Mouse (Mus musculus): Measurements from ENCODE around the gene Pdzd7. TPM values are rescaled to one million over a fixed set of nuclear protein-coding genes. Genes with fewer than 3 reads are reported as not detected.

Pdzd7 gene
- polyA plus RNA-seq, 1 experiment from 2014 or later, result 0.62 TPM

GRCm38 (mm10) chr19:45020348-45020747 is 25.2 kb downstream of the Pdzd7 start:
- Histone ChIP-seq H3K4me3 (ENCODE audit: low read depth, low read length) (no peak overlapping the region), H3K9ac (ENCODE audit: low read depth, low read length) (no peak overlapping the region)
- WGBS, result 75% methylated on average over 6 of the region's 6 CpGs

GRCm38 (mm10) chr19:45018351-45018831 is 27.1 kb downstream of the Pdzd7 start:
- Histone ChIP-seq H3K4me1 (replicated peaks; ENCODE audit: control insufficient read depth, insufficient read depth, low read length) (peaks cover 16% of the 10 kb centered on the region), H3K36me3 (ENCODE audit: control insufficient read depth, insufficient read depth, low read length) (peaks cover 8% of the 10 kb centered on the region; the same call in 1 of the 2 replicates), H3K4me3 (ENCODE audit: low read depth, low read length) (peak overlapping the region; percentile 69), H3K4me2 (replicated peaks; ENCODE audit: low read depth, low read length) (peak overlapping the region; percentile 71), H3K27me3 (ENCODE audit: control insufficient read depth, insufficient read depth, low read length) (no peaks in the 10 kb centered on the region), H3K9me3 (ENCODE audit: control insufficient read depth, low read length) (no peaks in the 10 kb centered on the region), H3K9ac (ENCODE audit: low read depth, low read length) (peak overlapping the region; percentile 91), H3K27ac (ENCODE audit: low read depth, low read length) (peak overlapping the region; percentile 97)
- WGBS, result under 1% methylated on average over 13 of the region's 13 CpGs
- peak; percentile 3; the same call in 1 of the 2 replicates for ATAC-seq (ENCODE audit: low FRiP score)
- peak; percentile 58 for DNase-seq (ENCODE audit: low spot score)

More at GRCm38 (mm10) chr19:45020348-45020747, 25.2 kb downstream of the Pdzd7 start:
- Histone ChIP-seq H3K27me3 (ENCODE audit: control insufficient read depth, insufficient read depth, low read length) (no peaks in the 10 kb centered on the region), H3K4me2 (replicated peaks; ENCODE audit: low read depth, low read length) (no peak overlapping the region), H3K4me1 (replicated peaks; ENCODE audit: control insufficient read depth, insufficient read depth, low read length) (peaks cover 13% of the 10 kb centered on the region), H3K9me3 (ENCODE audit: control insufficient read depth, low read length) (no peaks in the 10 kb centered on the region), H3K36me3 (ENCODE audit: control insufficient read depth, insufficient read depth, low read length) (peaks cover 18% of the 10 kb centered on the region), H3K27ac (ENCODE audit: low read depth, low read length) (no peak overlapping the region)
- no peak for ATAC-seq (ENCODE audit: low FRiP score)
- DNase-seq (ENCODE audit: low spot score), result no peak

DNA sequence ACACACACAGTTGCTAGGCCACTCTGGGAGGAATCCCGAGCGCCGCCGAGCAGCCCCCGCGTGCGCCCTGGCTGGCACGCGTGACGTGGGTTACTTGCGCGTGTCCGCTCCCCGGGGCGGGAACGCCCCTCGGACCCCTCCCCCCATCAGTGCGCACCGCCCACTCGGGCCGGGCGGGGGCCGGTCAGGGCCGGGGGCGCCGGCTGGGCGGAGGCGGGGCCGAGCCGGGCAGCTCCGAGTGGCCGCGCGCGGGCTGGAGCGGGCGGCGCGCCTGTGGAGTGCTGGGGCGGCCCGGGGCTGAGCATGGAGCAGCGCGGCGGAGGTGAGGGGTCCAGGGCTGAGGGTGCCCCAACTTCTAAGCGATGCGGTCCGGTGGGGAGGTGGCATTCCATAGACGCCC is 27.6 kb downstream of the Pdzd7 start:
- H3K4me1 ChIP-seq (replicated peaks; ENCODE audit: control insufficient read depth, insufficient read depth, low read length), result peaks cover 16% of the 10 kb centered on the region
- H3K9me3 ChIP-seq (ENCODE audit: control insufficient read depth, low read length), result no peaks in the 10 kb centered on the region
- peak overlapping the region; percentile 91 for H3K9ac ChIP-seq (ENCODE audit: low read depth, low read length)
- H3K4me3 ChIP-seq (ENCODE audit: low read depth, low read length), result peak overlapping the region; percentile 69
- H3K4me2 ChIP-seq (replicated peaks; ENCODE audit: low read depth, low read length), result peak overlapping the region; percentile 71
- H3K27me3 ChIP-seq (ENCODE audit: control insufficient read depth, insufficient read depth, low read length), result no peaks in the 10 kb centered on the region
- peak; percentile 69 for ATAC-seq (ENCODE audit: low FRiP score)
- H3K36me3 ChIP-seq (ENCODE audit: control insufficient read depth, insufficient read depth, low read length), result 0 out of 2 replicates have a peak, but pooled peaks cover 7% of the 10 kb centered on the region
- 0% methylated on average over 28 of the region's 48 CpGs for WGBS
- H3K27ac ChIP-seq (ENCODE audit: low read depth, low read length), result peak overlapping the region; percentile 97
- DNase-seq (ENCODE audit: low spot score), result peak; percentile 89

GRCm38 (mm10) chr19:45017216-45017771 is 28.2 kb downstream of the Pdzd7 start:
- peak overlapping the region; percentile 69 for H3K4me3 ChIP-seq (ENCODE audit: low read depth, low read length)
- peak overlapping the region; percentile 97 for H3K27ac ChIP-seq (ENCODE audit: low read depth, low read length)
- H3K9me3 ChIP-seq (ENCODE audit: control insufficient read depth, low read length), result no peaks in the 10 kb centered on the region
- peak overlapping the region; percentile 71 for H3K4me2 ChIP-seq (replicated peaks; ENCODE audit: low read depth, low read length)
- no peaks in the 10 kb centered on the region for H3K27me3 ChIP-seq (ENCODE audit: control insufficient read depth, insufficient read depth, low read length)
- WGBS, result 0% methylated on average over 26 of the region's 27 CpGs
- H3K9ac ChIP-seq (ENCODE audit: low read depth, low read length), result peak overlapping the region; percentile 91
- DNase-seq (ENCODE audit: low spot score), result peak; percentile 89
- 0 out of 2 replicates have a peak, but pooled peaks cover 4% of the 10 kb centered on the region for H3K36me3 ChIP-seq (ENCODE audit: control insufficient read depth, insufficient read depth, low read length)
- ATAC-seq (ENCODE audit: low FRiP score), result peak; percentile 80
- H3K4me1 ChIP-seq (replicated peaks; ENCODE audit: control insufficient read depth, insufficient read depth, low read length), result peaks cover 16% of the 10 kb centered on the region

DNA sequence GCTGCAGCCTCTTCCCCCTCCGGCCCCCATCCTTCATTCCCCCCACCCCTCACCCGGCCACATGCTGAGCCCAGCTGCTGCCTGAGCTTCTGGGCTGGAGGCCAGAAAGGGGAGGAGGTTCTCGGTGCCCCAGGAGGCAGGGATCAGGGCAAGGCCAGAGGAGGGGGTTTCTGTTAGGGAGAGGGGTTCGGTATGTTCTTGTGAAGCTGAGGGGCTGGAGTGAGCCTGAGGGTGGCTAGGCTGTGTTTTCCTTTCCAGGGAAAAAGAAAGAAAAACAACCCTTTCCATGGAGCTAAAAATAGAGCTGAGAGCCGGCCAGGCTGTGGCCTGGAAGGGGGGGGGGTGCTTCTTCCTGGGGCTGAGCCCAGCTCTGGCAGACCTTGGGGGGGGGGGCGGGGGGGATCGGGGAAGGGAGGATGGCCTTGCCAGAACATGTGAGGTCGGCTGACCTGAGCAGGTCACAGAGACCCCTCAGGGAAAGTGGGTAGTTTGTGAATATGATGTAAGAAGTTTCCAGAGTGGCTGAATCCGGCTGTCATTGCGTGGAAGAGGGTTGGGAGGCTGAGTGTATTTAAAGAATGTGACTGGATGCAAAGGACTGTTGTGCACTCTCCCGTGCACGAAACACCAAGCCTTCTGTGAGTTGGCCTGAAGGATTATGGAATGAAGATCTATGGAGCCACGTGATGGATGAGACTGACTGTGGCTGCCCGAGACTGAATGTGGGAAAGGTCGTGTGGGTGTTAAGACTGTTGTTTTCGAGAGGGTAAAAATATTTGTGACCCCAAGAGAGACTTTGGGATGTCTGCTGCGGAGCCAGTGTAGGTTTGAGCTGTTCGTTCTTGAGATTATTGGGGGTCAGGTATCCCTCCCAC is 28.9 kb downstream of the Pdzd7 start:
- peaks cover 14% of the 10 kb centered on the region for H3K4me1 ChIP-seq (replicated peaks; ENCODE audit: control insufficient read depth, insufficient read depth, low read length)
- ATAC-seq (ENCODE audit: low FRiP score) (peak; percentile 31), DNase-seq (ENCODE audit: low spot score) (peak; percentile 73)
- 0 out of 2 replicates have a peak, but pooled peaks cover 3% of the 10 kb centered on the region for H3K36me3 ChIP-seq (ENCODE audit: control insufficient read depth, insufficient read depth, low read length)
- peak overlapping the region; percentile 97 for H3K27ac ChIP-seq (ENCODE audit: low read depth, low read length)
- H3K27me3 ChIP-seq (ENCODE audit: control insufficient read depth, insufficient read depth, low read length), result no peaks in the 10 kb centered on the region
- H3K9me3 ChIP-seq (ENCODE audit: control insufficient read depth, low read length), result no peaks in the 10 kb centered on the region
- H3K4me2 ChIP-seq (replicated peaks; ENCODE audit: low read depth, low read length), result peak overlapping the region; percentile 71
- WGBS, result under 1% methylated on average over 17 of the region's 18 CpGs
- peak overlapping the region; percentile 91 for H3K9ac ChIP-seq (ENCODE audit: low read depth, low read length)
- H3K4me3 ChIP-seq (ENCODE audit: low read depth, low read length), result peak overlapping the region; percentile 69

GRCm38 (mm10) chr19:45015518-45016281 is 29.8 kb downstream of the Pdzd7 start:
- H3K4me1 ChIP-seq (replicated peaks; ENCODE audit: control insufficient read depth, insufficient read depth, low read length), result peaks cover 10% of the 10 kb centered on the region
- H3K27ac ChIP-seq (ENCODE audit: low read depth, low read length), result peak overlapping the region; percentile 97
- H3K4me3 ChIP-seq (ENCODE audit: low read depth, low read length), result peak overlapping the region; percentile 69
- peak; percentile 56 for DNase-seq (ENCODE audit: low spot score)
- H3K9ac ChIP-seq (ENCODE audit: low read depth, low read length), result peak overlapping the region; percentile 54
- peak overlapping the region; percentile 71 for H3K4me2 ChIP-seq (replicated peaks; ENCODE audit: low read depth, low read length)
- ATAC-seq (ENCODE audit: low FRiP score), result peak; percentile 36
- no peaks in the 10 kb centered on the region for H3K27me3 ChIP-seq (ENCODE audit: control insufficient read depth, insufficient read depth, low read length)
- no peaks in the 10 kb centered on the region for H3K9me3 ChIP-seq (ENCODE audit: control insufficient read depth, low read length)
- WGBS, result under 1% methylated on average over 32 of the region's 34 CpGs
- H3K36me3 ChIP-seq (ENCODE audit: control insufficient read depth, insufficient read depth, low read length), result peaks cover 2% of the 10 kb centered on the region; the same call in 1 of the 2 replicates

DNA sequence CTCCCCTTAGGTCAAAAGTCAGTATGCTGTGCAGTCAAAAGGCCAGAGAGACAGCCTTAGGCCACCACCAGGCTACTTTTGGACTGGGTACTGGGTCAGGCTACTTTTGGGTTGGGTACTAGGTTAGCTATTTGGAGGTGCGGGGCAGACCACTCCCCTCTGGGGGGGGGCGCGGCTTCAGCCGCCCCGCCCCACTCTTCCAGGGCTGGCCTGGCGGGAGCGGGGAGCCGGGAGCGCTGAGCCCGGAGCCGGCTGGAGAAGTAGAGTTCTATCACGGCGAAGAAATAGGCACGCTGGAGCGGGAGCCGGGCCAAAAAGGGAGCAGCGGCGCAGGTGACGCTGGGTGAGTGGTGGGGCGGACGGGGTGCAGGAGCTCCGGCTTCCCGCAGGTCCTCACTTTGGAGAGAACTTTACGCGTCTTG is 30.5 kb downstream of the Pdzd7 start:
- DNase-seq (ENCODE audit: low spot score) (peak; percentile 58), ATAC-seq (ENCODE audit: low FRiP score) (no peak)
- peak overlapping the region; percentile 69 for H3K4me3 ChIP-seq (ENCODE audit: low read depth, low read length)
- H3K4me2 ChIP-seq (replicated peaks; ENCODE audit: low read depth, low read length), result peak overlapping the region; percentile 71
- peak overlapping the region; percentile 54; the same call in 1 of the 2 replicates for H3K9ac ChIP-seq (ENCODE audit: low read depth, low read length)
- H3K27me3 ChIP-seq (ENCODE audit: control insufficient read depth, insufficient read depth, low read length), result no peaks in the 10 kb centered on the region
- H3K9me3 ChIP-seq (ENCODE audit: control insufficient read depth, low read length), result no peaks in the 10 kb centered on the region
- no peak overlapping the region for H3K27ac ChIP-seq (ENCODE audit: low read depth, low read length)
- H3K4me1 ChIP-seq (replicated peaks; ENCODE audit: control insufficient read depth, insufficient read depth, low read length), result peaks cover 10% of the 10 kb centered on the region
- peaks cover 6% of the 10 kb centered on the region; the same call in 1 of the 2 replicates for H3K36me3 ChIP-seq (ENCODE audit: control insufficient read depth, insufficient read depth, low read length)
- under 1% methylated on average over 22 of the region's 25 CpGs for WGBS

DNA sequence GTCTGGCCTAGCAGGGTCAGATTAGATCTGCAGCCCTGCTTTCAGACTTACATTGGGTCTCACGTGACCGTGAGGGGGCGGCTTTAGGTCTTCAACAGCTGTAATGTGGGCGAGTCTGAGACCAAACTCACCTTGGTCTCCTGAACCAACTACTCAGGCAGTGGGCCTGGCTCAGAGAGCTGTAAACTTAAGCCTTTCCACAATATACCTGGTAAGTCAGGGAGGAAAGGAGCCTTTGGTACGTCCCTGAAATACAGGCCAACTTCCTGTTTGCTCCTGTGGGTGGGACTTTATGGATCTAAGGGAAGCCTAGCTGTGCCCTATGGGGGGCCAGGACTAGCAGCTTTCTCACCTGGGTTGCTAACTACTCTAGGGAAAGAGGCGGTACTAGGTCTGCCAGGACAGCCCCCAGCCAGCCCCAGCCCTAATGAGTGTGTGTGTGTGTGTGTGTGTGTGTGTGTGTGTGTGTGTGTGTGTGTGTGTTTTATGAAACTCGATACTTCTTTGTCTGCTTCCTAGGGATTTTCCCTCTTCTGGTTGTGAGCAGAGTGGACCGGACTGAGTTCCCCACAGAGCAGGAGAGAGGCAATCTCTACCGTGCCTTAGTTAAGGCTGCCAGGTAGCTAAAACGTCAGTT is 31.1 kb downstream of the Pdzd7 start, which contains the start of gene Lzts2:
Gene Lzts2 (plus strand): TSS at position 80 of the 637 bp plus-strand sequence.
- Histone ChIP-seq H3K4me3 (ENCODE audit: low read depth, low read length) (peak within 1 kb of the TSS; percentile 69), H3K36me3 (ENCODE audit: control insufficient read depth, insufficient read depth, low read length) (peaks cover 6% of the 10 kb centered on the region; the same call in 1 of the 2 replicates), H3K9ac (ENCODE audit: low read depth, low read length) (peak within 1 kb of the TSS; percentile 54; the same call in 1 of the 2 replicates), H3K9me3 (ENCODE audit: control insufficient read depth, low read length) (no peaks in the 10 kb centered on the region), H3K27ac (ENCODE audit: low read depth, low read length) (no peak within 1 kb of the TSS), H3K27me3 (ENCODE audit: control insufficient read depth, insufficient read depth, low read length) (no peaks in the 10 kb centered on the region), H3K4me2 (replicated peaks; ENCODE audit: low read depth, low read length) (peak within 1 kb of the TSS; percentile 71), H3K4me1 (replicated peaks; ENCODE audit: control insufficient read depth, insufficient read depth, low read length) (peaks cover 10% of the 10 kb centered on the region)
- ATAC-seq (ENCODE audit: low FRiP score), result no peak
- peak; percentile 35 for DNase-seq (ENCODE audit: low spot score)
- WGBS, result 13% methylated on average over 10 of the region's 10 CpGs

Data from hindbrain, embryonic 11.5 days (tissue).